Mouse (Mus musculus): ENCODE data around the gene Ccdc42. TPM values are rescaled to one million over a fixed set of nuclear protein-coding genes. Genes with fewer than 3 reads are reported as not detected.
A peak's percentile ranks its signal among the peaks of the same experiment; 100 is the strongest.

Ccdc42 gene
- polyA plus RNA-seq, 1 experiment = not detected

DNA sequence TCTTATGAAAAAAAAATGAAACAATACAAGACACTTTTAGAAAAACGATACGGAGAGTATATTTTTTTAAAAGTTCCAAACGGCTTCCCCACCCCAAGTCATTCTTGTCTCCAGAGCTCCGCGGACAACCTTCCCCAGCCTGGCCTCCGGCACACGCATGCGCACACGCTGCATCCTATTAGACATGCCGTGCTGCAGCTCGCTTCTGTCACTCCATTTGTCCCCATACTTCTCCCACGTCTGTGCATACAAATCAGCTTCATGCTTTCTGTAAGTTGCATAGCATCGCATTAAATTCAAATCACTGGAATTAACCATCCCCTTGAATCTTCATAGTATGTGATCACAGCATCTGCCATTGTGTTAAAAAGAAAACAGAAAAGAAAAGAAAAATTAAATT, 3.6 kb upstream of the Ccdc42 start:
- 0 out of 2 replicates have a peak, but pooled peaks cover 2% of the 10 kb centered on the region for H3K4me1 ChIP-seq (ENCODE audit: control insufficient read depth, insufficient read depth, low read length)
- no peak overlapping the region for H3K4me3 ChIP-seq (ENCODE audit: insufficient read depth, low read length)
- H3K27ac ChIP-seq (ENCODE audit: insufficient read depth, low read length) = no peak overlapping the region
- no peak for TF ChIP-seq POLR2A (IDR thresholded peaks at IDR 0.05; ENCODE audit: low read depth, low read length)
- TF ChIP-seq CTCF (IDR thresholded peaks at IDR 0.05; ENCODE audit: borderline replicate concordance, insufficient read depth, low read length) = no peak

DNA sequence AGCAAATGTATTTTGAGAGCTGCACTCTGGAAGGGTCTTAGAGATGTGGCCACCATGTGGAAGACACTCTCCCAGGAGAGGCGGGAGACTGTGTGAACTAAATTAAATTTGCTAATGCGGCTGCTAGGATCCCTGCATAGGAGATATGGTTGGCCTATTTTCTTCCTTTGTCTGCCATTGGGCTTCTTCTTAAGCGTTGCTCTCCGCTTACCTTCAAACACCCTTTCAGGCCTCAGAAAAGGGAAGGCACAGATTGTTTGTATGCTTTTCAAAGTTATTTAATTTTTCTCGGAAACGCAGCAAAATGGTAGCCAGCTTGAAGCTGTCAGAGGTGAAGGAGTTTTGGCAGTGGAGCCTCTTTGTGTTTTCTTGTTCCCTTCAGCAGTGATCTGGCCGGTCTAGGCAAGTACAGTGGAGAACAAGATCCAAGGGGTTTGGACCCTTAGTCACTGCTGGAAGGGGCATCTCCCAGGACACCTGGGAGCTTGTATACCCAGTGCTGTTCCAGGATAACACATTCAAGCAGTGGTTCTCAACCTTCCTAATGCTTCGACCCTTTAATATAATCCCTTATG, 2.8 kb upstream of the Ccdc42 start:
- TF ChIP-seq POLR2A (IDR thresholded peaks at IDR 0.05; ENCODE audit: low read depth, low read length) = no peak
- no peak for TF ChIP-seq CTCF (IDR thresholded peaks at IDR 0.05; ENCODE audit: borderline replicate concordance, insufficient read depth, low read length)
- Histone ChIP-seq H3K4me3 (ENCODE audit: insufficient read depth, low read length) (no peak overlapping the region), H3K4me1 (ENCODE audit: control insufficient read depth, insufficient read depth, low read length) (0 out of 2 replicates have a peak, but pooled peaks cover 2% of the 10 kb centered on the region), H3K27ac (ENCODE audit: insufficient read depth, low read length) (no peak overlapping the region)

DNA sequence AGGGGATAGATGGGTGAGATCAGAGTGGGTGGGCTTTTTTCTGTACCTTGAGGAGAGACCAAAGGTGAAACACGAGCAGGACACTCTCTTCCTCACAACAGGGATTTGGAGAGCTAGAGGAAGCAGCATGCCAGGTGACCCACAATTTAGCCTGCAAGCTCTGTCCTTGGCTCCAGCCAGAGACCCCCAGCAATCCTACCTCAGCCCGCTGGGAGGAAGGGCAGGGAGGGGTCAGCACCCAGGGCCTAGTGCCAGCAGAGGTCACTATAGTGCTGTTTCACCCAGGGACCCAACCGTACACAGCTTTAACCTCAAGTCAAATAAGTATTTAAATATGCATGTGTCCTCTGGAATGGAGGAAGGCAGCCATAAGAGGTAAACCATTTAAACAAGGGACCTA, 931 bp upstream of the Ccdc42 start:
- TF ChIP-seq POLR2A (IDR thresholded peaks at IDR 0.05; ENCODE audit: low read depth, low read length) = no peak
- peak; percentile 50; the same call in 1 of the 2 replicates for TF ChIP-seq CTCF (IDR thresholded peaks at IDR 0.05; ENCODE audit: borderline replicate concordance, insufficient read depth, low read length)
- H3K27ac ChIP-seq (ENCODE audit: insufficient read depth, low read length) = no peak overlapping the region
- no peak overlapping the region for H3K4me3 ChIP-seq (ENCODE audit: insufficient read depth, low read length)
- 0 out of 2 replicates have a peak, but pooled peaks cover 2% of the 10 kb centered on the region for H3K4me1 ChIP-seq (ENCODE audit: control insufficient read depth, insufficient read depth, low read length)

DNA sequence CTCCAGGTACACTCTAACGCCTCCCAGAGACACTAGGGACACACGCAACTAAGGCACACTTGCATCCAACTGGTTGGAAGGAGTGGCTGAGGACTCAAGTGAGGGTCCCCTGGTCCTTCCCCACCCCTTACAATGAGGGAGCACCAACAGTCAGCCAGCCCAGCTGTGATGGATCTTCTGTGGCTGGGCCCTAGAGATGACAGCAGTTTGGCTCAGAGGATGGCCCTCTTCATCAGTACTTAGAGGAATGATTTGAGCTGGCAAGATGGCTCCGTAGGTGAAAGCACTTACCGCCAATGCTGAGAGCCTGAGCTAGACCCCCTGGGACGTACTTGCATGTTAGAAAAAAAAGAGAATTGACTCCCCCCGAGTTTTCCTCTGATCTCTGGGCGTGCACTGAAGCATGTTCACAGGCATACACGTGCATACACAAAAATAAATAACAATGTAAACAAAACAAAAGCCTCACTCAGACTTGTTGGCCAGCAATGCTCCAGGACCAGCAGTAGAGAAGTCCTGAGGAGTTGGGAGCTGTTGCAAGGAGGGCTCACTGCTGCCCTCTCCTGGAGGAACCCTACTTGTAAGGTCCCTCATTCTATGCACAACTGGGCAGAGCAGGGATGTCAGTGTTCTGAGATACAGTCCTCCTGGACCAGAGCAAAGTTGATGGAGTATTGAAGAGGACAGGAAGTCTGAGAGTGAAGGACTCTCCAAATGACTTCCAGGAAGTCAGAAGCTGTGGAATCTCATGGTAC, 2.4 kb downstream of the Ccdc42 start:
- Histone ChIP-seq H3K4me1 (ENCODE audit: control insufficient read depth, insufficient read depth, low read length) (0 out of 2 replicates have a peak, but pooled peaks cover 5% of the 10 kb centered on the region), H3K27ac (ENCODE audit: insufficient read depth, low read length) (no peak overlapping the region), H3K4me3 (ENCODE audit: insufficient read depth, low read length) (no peak overlapping the region)
- no peak for TF ChIP-seq POLR2A (IDR thresholded peaks at IDR 0.05; ENCODE audit: low read depth, low read length)
- peak; percentile 84 for TF ChIP-seq CTCF (IDR thresholded peaks at IDR 0.05; ENCODE audit: borderline replicate concordance, insufficient read depth, low read length)

DNA sequence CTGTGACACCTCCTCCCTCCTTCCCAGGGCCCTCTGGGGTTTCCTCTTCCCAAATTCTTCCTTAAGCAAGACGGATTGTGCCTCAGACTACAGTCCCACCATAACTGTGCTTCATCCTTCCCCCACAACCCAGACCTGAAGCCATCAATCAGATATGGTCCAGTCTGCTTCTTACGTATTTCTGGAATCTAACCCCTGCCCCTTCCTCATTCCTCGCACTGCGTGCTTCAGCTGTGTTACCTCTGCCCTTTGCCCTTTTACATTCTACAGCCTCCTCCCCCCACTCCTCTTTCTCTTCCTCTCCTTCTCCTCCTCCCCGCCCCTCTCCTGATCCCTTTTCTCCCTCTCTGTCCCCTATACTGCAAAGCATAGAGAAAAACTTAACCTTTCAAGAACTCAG, 4.9 kb downstream of the Ccdc42 start:
- Histone ChIP-seq H3K27ac (ENCODE audit: insufficient read depth, low read length) (no peak overlapping the region), H3K4me3 (ENCODE audit: insufficient read depth, low read length) (no peak overlapping the region), H3K4me1 (ENCODE audit: control insufficient read depth, insufficient read depth, low read length) (0 out of 2 replicates have a peak, but pooled peaks cover 2% of the 10 kb centered on the region)
- TF ChIP-seq POLR2A (IDR thresholded peaks at IDR 0.05; ENCODE audit: low read depth, low read length) = no peak
- TF ChIP-seq CTCF (IDR thresholded peaks at IDR 0.05; ENCODE audit: borderline replicate concordance, insufficient read depth, low read length) = no peak

DNA sequence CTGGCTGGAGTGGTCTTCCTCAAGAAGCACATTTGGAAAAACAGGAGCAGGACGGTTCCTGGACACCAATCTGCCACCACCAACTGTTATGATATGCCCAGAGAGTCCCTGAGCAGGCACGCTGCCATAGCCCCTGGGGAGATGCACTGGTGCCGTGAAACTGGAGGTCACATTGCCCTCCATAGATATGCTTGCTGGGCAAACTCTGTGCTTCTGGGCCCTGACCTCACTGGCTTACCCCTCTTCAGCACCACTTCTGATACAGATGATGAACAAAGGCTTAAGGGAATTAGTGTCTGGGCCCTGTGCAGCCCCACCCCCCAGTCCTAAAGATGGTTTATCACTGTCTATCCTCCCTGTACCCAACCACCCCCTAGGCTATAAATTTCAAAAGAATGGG, 6.4 kb downstream of the Ccdc42 start:
- 0 out of 2 replicates have a peak, but pooled peaks cover 2% of the 10 kb centered on the region for H3K4me1 ChIP-seq (ENCODE audit: control insufficient read depth, insufficient read depth, low read length)
- no peak overlapping the region for H3K4me3 ChIP-seq (ENCODE audit: insufficient read depth, low read length)
- H3K27ac ChIP-seq (ENCODE audit: insufficient read depth, low read length) = no peak overlapping the region
- no peak for TF ChIP-seq CTCF (IDR thresholded peaks at IDR 0.05; ENCODE audit: borderline replicate concordance, insufficient read depth, low read length)
- no peak for TF ChIP-seq POLR2A (IDR thresholded peaks at IDR 0.05; ENCODE audit: low read depth, low read length)

DNA sequence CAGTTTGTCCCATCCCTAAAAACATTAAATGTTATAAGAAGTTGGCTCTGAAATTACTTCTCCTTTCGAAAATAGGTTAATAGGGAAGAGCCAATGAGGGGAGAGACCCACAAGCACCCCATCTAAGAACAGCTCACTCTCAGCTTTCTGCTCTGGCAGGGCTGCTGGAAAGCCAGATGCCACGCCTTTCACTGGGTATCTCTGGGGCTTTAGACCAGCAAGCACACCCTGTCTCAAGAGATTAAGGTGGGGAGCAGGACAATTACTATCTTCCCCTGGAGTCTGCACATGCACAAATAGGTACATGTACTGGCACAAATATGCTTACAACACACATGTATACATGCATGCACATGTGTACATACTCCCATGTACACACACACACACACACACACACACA, 11.1 kb downstream of the Ccdc42 start:
- Histone ChIP-seq H3K4me1 (ENCODE audit: control insufficient read depth, insufficient read depth, low read length) (peaks cover 18% of the 10 kb centered on the region), H3K4me3 (ENCODE audit: insufficient read depth, low read length) (no peak overlapping the region), H3K27ac (ENCODE audit: insufficient read depth, low read length) (no peak overlapping the region)
- TF ChIP-seq CTCF (IDR thresholded peaks at IDR 0.05; ENCODE audit: borderline replicate concordance, insufficient read depth, low read length) (no peak), POLR2A (IDR thresholded peaks at IDR 0.05; ENCODE audit: low read depth, low read length) (no peak)

DNA sequence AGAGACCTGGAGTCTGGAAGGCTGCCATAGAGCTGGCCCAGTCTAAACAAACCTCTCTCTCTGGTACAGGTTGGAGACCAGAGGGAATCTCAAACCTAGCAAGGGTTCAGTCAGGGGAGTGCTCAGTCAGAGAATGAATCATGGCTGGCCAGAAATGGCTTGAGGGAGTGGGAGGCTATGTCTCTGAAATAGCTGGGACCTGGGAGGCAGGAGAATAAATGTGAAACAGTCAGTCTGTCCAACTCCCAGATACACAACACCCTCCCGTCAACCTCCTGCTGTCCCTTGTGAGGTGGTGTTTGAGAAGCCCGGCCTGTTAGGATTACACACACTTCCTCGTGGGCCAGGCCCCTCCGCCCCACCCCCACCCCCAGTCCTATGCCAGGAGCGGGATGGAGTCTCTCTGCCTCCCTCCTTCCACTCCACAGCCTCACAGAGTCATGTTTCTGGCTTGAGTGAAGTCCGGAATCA, 13.8 kb downstream of the Ccdc42 start:
- Histone ChIP-seq H3K27ac (ENCODE audit: insufficient read depth, low read length) (peak overlapping the region; percentile 78), H3K4me1 (ENCODE audit: control insufficient read depth, insufficient read depth, low read length) (peaks cover 18% of the 10 kb centered on the region)
- TF ChIP-seq POLR2A (IDR thresholded peaks at IDR 0.05; ENCODE audit: low read depth, low read length) (0 out of 2 replicates have a peak, but pooled peaks have one; percentile 8), CTCF (IDR thresholded peaks at IDR 0.05; ENCODE audit: borderline replicate concordance, insufficient read depth, low read length) (no peak)

DNA sequence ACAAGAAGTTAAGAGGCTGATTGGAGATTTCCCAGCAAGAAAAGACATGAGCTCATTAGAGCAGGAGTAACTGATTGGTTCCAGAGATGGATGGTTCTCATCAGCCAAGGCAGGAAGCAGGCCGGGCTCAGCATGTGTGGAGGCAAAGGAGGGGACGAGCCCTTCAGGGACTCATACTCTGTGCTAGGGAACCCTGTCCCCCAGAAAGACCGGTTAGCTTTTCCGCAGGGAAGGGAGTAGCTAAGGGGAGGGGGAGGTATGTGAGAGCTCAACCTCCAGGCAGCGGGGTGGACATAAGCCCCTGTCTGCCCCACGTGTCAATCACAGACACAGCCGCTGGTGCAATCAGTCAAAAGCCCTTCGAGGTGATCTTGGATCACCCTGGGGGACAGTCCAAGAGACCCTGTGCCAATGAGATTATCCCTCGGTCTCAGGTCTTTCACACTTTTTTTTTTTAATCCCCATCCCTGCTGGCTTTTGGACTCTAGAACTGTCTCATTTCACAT, 14.7 kb downstream of the Ccdc42 start:
- no peak overlapping the region for H3K4me3 ChIP-seq (ENCODE audit: insufficient read depth, low read length)
- peaks cover 18% of the 10 kb centered on the region for H3K4me1 ChIP-seq (ENCODE audit: control insufficient read depth, insufficient read depth, low read length)
- TF ChIP-seq CTCF (IDR thresholded peaks at IDR 0.05; ENCODE audit: borderline replicate concordance, insufficient read depth, low read length) (no peak), POLR2A (IDR thresholded peaks at IDR 0.05; ENCODE audit: low read depth, low read length) (no peak)
- H3K27ac ChIP-seq (ENCODE audit: insufficient read depth, low read length) = peak overlapping the region; percentile 78

More for the DNA sequence above, 13.8 kb downstream of the Ccdc42 start:
- H3K4me3 ChIP-seq (ENCODE audit: insufficient read depth, low read length) = no peak overlapping the region

All from embryonic fibroblast, embryonic 13.5 days (primary cell).